Mouse (Mus musculus): ENCODE results near the gene Cd81.

Cd81 gene

GRCm38 (mm10) chr7:143049841-143050816 lies 2.4 kb upstream of the Cd81 start:
- DNase-seq = peak; percentile 85

- peak; percentile 42 for DNase-seq
These were observed 1.2 kb upstream of the Cd81 start for GRCm38 (mm10) chr7:143051316-143051715.

GRCm38 (mm10) chr7:143053008-143053899 lies 715 bp downstream of the Cd81 start:
- DNase-seq = peak; percentile 67

DNA sequence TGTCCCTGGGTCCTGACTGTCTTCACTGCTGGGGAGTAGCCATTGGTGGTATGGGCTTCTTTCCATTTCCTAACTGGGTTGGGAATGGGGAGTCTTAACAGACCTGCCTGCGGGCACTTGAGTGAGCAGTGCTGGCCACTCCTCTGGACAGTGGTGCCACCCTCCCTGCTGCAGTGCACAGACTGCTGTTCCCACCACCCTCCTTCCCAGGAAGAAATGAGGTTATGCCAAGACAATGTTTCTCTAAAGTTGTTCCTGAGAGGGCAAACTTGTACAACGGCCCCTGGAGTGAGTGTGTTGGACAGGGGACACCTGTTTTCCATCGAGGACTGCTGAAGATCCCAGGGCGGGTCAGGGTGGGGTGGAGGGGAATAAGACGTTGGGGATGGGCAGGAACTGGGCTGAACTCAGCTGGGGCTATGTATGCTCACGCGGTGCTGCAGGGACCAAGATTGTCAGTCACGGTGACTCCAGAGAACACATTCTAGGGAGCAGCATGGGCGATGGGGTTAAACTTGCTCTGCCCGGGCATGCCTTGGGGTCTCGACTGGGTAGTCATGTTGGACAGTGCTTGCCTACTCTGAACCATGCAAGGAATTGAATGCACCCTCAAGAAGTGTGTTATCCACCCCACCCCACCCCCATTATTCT lies 1.5 kb downstream of the Cd81 start:
- DNase-seq = peak; percentile 20

DNA sequence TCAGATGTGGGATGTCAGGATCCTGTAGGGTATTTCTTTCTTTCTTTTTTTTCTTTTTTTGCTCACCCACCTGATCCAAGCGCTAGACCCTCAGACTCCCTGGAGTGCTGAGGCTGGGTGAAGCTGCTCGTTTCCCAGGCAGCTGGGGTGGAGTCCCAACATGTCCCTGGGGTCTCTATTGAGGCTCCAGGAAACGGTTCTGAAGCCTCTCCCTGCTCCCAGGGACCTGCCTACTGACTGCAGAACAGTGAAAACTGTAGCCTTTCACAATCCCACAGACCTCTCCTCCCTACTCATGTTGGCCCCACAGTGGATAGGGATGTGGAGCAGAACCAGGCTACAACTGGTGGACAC lies 2.0 kb downstream of the Cd81 start:
- DNase-seq = no peak

- no peak for DNase-seq
These were observed 2.5 kb downstream of the Cd81 start for GRCm38 (mm10) chr7:143055001-143055400.

GRCm38 (mm10) chr7:143055499-143056186 lies 3.1 kb downstream of the Cd81 start:
- DNase-seq = no peak

GRCm38 (mm10) chr7:143057023-143057422 lies 4.5 kb downstream of the Cd81 start:
- DNase-seq = no peak

- no peak for DNase-seq
These were observed 5.2 kb downstream of the Cd81 start for GRCm38 (mm10) chr7:143057667-143058220.

GRCm38 (mm10) chr7:143058221-143058697 lies 5.7 kb downstream of the Cd81 start:
- DNase-seq = peak; percentile 69

DNA sequence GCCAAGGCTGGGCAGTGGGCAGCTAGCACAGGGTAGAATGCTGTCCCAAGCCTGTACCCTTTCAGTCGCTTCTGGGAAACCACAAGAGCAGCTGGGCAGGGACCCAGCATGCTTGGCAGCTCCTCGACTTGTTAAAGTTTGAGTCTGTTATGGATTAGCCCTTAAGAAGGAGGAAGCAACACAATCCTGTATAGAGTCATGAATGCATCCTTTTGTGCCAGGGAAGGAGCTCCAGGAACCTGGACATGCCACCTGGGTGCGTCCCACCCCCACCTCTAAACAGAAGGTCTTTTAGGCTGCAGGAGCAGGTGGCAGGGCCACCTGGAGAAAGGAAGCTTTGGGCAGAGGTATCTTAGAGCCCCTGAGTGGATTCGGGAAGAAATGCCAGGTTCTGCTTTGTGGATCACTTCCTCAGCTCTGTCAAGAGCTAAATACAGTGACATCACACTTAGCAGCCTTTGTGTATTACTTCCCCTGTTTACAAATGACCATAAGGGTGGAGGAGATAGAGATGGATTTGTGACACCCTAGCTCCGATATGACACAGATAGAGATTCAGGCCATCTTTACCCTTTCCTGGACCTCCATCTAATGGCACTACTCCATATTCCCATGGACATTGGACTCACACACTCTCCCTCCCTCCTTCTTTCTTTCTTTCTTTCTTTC lies 6.8 kb downstream of the Cd81 start:
- DNase-seq = no peak

DNA sequence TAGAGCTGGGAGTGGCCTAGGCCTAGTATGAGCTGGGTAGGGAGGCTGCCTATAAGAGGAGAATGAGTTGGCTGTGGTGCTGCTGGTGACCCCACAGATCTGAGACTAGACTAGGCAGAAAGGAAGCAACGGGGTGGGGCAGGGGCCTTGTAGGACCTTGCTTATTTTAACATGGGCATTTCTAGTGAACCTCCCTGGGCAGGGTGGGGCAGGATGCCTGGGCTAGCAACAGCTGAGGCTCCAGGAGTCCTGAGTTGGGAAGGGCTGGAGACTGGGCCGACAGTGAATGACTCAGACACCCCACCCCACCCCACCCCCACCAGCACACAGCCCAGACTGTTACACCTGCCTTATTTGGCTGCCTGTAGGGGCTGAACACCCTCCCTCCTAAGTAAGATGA lies 10.2 kb downstream of the Cd81 start:
- no peak for DNase-seq

DNA sequence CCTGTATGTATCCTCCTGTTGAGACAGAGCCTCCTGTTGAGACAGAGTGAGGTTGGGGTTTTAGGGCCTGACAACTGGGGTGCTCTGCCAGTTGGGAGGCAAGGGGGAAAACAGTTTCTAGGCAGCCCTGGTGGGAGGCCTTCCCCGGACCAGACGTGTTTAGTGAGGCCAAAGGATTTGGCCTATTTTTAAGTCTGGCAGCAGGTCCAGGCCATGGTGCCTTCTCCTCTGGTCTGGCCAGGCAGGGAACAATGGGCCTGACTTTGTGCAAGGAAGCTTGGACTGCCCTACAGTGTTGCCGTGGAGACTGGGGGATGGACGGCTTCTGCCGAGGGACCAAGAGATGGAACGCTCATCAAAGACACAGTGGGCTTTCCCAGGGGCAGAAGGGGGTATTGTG lies 11.7 kb downstream of the Cd81 start:
- no peak for DNase-seq

DNA sequence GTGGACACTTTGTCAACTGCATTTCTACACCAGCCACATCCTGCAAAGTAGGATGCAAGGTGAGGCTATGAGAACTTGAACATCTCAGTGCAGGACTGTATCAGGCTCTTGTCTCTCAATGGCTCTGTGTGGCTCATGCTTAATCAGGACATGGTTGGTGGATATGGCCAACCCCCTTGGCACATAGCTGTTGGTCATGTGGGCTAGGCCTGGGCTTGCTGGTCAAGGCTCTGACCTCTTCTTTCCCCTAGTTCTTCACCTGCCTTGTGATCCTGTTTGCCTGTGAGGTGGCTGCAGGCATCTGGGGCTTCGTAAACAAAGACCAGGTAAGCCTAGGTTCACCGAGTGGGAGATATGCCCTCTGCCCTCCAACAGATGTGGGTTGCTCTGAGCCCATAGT lies 13.2 kb downstream of the Cd81 start:
- no peak for DNase-seq

DNA sequence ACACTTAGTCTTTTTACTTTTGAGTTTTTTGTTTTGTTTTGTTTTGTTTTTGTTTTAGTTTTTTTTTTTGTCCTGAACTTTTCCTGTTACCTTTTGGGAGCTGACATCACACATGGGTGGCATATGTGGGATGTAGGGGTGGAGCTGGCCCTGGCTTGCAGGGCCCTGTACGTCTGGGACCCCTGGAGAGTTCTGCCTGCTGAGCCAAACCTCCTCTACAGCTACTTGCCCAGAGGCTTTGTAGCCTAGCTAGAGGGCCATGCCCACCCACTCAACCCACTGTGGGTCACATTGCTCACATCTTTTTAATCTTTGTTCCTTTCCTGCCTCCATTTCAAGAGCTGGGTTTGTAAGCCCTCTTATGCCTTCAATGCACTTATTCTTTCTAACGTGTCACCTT lies 14.9 kb downstream of the Cd81 start:
- DNase-seq = no peak

DNA sequence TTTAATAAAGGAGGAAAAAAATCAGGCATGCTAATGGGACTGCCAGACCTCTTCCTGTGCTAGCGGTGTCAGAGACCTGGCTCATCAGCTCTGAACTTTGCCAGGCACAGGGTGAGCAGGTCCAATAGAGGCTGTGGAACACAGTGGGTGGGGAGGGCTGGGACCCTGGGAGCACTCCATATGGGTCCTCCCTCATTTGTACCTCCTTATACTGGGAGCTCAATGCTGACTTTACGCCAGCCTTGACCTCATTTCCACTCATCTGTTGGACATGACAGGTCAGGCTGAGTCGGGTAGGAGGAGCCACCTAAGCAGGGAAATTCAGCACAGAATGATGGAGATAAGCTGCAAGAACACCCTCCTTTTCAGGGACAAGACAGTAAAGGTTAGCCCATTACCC lies 15.4 kb downstream of the Cd81 start:
- DNase-seq = no peak

DNA sequence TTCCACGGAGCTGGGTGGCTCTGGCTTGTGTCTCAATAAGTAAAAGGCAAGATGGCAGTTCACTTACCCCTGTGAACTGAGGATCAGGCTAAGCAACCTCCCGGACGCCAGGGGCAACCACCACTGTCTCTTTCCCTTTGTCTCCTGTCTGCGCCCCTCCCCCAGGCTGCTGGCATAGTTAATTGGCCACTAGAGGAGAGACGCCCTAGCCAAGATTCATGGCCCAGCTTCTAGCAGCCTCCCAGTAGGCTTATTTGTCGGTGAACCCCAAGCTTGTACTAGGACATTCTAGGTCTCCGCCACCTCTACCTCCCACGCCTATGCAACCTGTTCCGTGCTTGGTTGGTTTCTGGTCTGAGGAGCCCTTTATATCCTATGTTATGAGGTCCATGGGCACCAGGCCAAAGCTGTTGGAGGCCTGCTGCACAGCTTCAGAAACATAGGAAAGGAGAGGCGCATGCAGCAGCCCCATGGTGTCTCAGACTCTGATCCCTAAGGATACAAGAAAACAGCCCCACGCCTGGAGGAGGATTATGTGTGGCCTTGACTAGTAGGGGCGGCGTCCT lies 15.9 kb downstream of the Cd81 start:
- DNase-seq = peak; percentile 72

DNA sequence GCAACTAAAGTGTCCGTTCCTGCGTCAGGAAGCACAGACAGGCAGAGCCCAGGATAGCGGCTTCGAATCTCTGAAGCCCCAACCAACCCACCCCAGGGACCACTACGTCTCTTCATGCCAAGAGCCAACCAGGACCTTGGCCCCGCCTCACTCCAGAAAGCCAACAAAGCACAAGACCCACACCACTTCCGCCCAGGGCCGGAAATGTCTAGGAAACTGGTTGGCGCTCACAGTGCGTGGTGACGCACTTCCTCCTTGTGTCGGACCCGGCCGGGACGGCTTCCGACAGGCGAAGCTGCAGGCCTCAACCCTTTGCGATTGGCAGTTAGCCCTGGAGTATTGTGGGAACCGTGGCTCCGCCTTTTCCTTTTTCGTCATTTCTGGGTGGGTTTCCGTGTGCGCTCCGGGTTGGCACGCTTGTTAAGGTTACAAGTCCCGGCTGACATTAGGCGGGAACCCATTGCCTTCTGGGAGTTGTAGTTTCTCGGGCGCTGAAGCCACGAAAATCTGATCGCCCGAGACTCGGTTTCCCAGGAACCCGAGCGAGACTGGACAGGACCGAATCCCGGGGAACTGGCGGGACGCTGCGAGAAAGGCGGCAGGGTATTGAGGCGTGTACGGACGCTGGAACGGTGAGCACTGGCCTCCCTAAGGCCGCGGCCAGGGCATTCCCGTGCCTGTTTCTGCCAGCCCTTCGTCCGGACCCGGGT lies 16.5 kb downstream of the Cd81 start, which contains the start of gene Tssc4:
Gene Tssc4 (plus strand): TSS at position 368 of the 710 bp plus-strand sequence.
- peak; percentile 99 for DNase-seq

DNA sequence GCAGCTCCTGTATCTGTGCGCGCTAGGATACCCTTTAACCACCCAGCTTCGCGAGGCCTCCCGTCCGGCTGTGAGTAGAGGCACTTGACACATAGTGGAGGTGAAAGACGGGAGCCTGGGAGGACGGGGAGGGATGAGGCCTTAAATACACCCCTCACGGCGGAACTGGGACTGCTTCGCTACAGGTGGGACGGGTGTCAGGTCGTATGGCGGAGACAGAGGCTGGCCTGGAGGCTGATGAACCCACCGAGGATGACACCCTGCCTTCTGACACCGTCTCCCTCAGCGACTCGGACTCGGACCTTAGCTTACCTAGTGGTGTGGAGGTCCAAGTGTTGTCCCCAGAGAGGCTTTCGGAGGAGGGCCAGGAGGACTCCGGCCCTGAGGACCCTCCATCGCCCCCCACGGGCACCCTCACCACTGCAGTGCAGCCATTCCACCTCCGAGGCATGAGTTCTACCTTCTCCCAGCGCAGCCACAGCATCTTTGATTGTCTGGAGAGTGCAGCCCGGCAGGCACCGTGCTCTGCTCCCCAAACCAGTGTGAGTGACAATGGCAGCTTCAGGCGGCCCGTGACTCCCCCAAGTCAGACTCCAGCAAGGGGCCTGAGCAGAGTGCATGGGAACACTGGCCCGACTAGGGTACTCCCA lies 17.3 kb downstream of the Cd81 start:
- no peak for DNase-seq
